Mouse (Mus musculus): Measurements from ENCODE around the gene Derl2.
A peak's percentile ranks its signal among the peaks of the same experiment; 100 is the strongest.

DNA sequence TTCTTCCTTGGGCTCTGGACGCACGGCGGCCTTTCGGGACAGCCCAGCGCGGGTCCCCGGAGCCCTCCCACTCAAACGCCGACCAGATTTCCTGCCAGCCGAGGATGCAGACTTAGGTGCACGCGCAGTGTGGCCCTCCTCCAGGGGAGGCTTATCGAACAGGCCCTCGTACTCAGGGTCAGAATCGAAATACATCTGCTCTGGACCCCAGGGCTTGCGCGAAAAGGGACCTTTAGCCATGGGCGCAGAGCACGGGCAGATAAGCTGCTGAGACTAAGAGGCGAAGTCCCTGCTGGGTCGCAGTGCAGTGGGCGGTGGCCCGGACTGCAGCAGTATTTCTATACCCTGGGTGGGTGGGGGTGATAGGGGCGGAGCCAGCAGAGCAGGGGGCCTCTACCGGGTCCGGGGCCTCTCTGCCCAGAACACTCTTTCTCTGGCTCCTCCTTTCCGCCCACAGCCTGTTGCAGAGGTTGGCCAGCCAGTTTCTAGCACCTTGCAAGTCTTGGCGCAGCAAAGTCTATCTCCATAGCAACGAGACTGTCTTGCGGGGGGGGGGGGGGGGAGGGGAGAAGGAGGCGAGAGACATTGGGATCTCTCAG, 13.6 kb upstream of the Derl2 start, which contains the start of gene 6330403K07Rik:
- no peak for TF ChIP-seq CTCF (IDR thresholded peaks at IDR 0.05; ENCODE audit: insufficient read depth, low read depth, low read length)
- 0 out of 2 replicates have a peak, but pooled peaks have one; percentile 37 for TF ChIP-seq POLR2A (IDR thresholded peaks at IDR 0.05; ENCODE audit: insufficient read depth, low read depth, low read length)
